Mouse (Mus musculus): ENCODE measurements around the gene Tln1.

GRCm38 (mm10) chr4:43492821-43493185, 69.7 kb downstream of the Tln1 start, which contains the start of gene Ccdc107:
- no peak for TF ChIP-seq CTCF (IDR thresholded peaks at IDR 0.05; ENCODE audit: low read depth, low read length)
- TF ChIP-seq POLR2A (IDR thresholded peaks at IDR 0.05; ENCODE audit: extremely low read depth, insufficient read depth, low read length): no peak
